10 mouse cellular contexts compared by ENCODE assay signal in the genomic region with DNA sequence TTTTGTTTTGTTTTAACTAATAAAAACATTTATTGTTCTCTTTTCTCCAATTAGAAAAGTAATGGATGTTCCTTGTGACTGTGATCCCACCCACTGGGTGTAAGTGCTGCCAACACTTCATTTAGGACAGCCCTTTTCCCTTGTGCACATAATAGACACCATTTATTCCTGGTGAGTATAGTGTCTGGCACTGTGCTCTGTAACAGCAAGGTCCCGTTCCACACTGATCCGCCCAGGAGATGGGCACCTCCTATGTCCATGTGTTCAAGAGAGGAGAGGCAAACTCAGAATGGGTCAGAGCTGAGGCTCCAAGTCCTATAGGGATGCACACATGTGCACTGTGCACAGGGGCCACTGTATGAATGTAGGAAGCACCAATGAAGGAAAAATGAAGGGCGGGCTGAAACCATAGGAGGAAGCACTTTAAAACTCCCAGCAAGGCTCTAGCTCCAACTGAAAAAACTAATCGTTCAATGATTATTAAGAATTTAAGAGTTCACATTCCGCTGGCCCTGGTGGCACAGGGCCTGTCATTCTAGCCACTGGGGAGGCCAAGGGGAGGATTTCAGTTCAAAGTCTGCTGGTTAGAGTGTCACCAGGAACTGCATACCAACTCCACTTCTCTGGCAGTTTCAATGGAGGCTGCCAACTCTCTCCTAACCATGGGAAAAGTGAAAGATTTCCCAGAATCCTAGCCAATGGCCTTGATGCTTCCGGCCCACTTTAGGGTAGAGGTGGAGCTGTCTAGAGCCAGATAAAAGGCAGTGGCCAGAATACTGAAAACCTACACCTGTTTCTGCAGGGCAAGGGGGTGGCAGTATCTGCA. TPM values are rescaled to one million over a fixed set of nuclear protein-coding genes. Genes with fewer than 3 reads are reported as not detected.
DNase-seq lines count a peak whose midpoint lies in the region; ATAC-seq and TF ChIP-seq lines count a peak whose summit lies in the region.
"Had no signal": no experiment of that assay in that cellular context is flagged by ENCODE, and none has a peak within 500 bp of the region (broad histone marks: within the 10 kb centered on the region; RNA-seq: fewer than 3 reads in every experiment).

No protein-coding gene starts in this region.

- peak; percentile 39 for DNase-seq in adrenal gland, adult 2 months
- DNase-seq in adrenal gland, adult 8-10 months: no peak
- peak; percentile 93 for DNase-seq in kidney, adult 2 months
- no peak for DNase-seq in kidney, postnatal 4 days
- peak; percentile 69 to 83 for DNase-seq in kidney, postnatal 36 days
- no peak for DNase-seq in frontal cortex, adult 2 months (ENCODE audit: extremely low spot score in 1 of 2, low spot score in 1 of 2)

- ATAC-seq in erythroid progenitor cell, adult 5-6 weeks (replicated peaks; ENCODE audit: low FRiP score, poor library complexity, severe bottlenecking): no peak

- TF ChIP-seq POLR2A in kidney, adult 2 months (IDR thresholded peaks at IDR 0.05; ENCODE audit: low read depth, low read length): no peak
- TF ChIP-seq POLR2A in cortical plate, adult 2 months (IDR thresholded peaks at IDR 0.05; ENCODE audit: extremely low read depth, insufficient read depth, low read length): no peak

- peaks cover 38% of the 10 kb centered on the region for H3K4me1 ChIP-seq in kidney, adult 2 months (ENCODE audit: control insufficient read depth, insufficient read depth, low read length)
- H3K4me1 ChIP-seq in cortical plate, adult 2 months (ENCODE audit: control insufficient read depth, insufficient read depth, low read length): peaks cover 4% of the 10 kb centered on the region

- WGBS in kidney, adult 2 months: 44% methylated on average over 6 of the region's 6 CpGs

- H3K4me3 ChIP-seq in kidney, adult 2 months (ENCODE audit: insufficient read depth, low read depth, low read length): no peak overlapping the region
- no peak overlapping the region for H3K4me3 ChIP-seq in cortical plate, adult 2 months (ENCODE audit: insufficient read depth, low read length)
- H3K4me3 ChIP-seq: erythroblast, embryonic 14.5 days; limb, embryonic 15.5 days had no signal

- TF ChIP-seq CTCF in kidney, adult 2 months (conservative IDR thresholded peaks at IDR 0.05; ENCODE audit: insufficient read depth, insufficient read length, low read depth, low read length): no peak
- TF ChIP-seq CTCF in cortical plate, adult 2 months (IDR thresholded peaks at IDR 0.05; ENCODE audit: extremely low read depth, insufficient read depth, low read length): no peak

- no peaks in the 10 kb centered on the region for H3K36me3 ChIP-seq in kidney, adult 2 months (ENCODE audit: control insufficient read depth, insufficient read depth, low read length)
- H3K36me3 ChIP-seq: limb, embryonic 15.5 days had no signal

- no peaks in the 10 kb centered on the region for H3K27me3 ChIP-seq in kidney, adult 2 months (replicated peaks; ENCODE audit: control insufficient read depth, insufficient read depth, low read length)
- H3K27me3 ChIP-seq: limb, embryonic 15.5 days had no signal

- H3K27ac ChIP-seq in kidney, adult 2 months (ENCODE audit: insufficient read depth, low read depth, low read length): peak overlapping the region; percentile 54
- 0 out of 2 replicates have a peak overlapping the region, but pooled peaks have one; percentile 20 for H3K27ac ChIP-seq in cortical plate, adult 2 months (ENCODE audit: insufficient read depth, low read length)

RNA-seq across cellular contexts. Expression of a gene that starts 58.6 kb away (rescaled TPM):
- 100 to 1,000 TPM; 134 to 144 TPM for total RNA-seq in adrenal gland, adult 2 months (2021)
- 268 and 330 TPM in 2 replicates for polyA plus RNA-seq in adrenal gland, adult 2 months (2012; rRNA removed)
- 100 to 1,000 TPM; 165 to 259 (median 182) TPM for total RNA-seq in adrenal gland, adult 8-10 months (2022)
- 92.3 and 100 TPM in 2 replicates for polyA plus RNA-seq in kidney, adult 2 months (2012; rRNA removed)
- 55.2 TPM in 2 replicates for polyA plus RNA-seq in cortical plate, adult 2 months (2012; rRNA removed)
- 60.9 and 65.7 TPM in 2 replicates for polyA plus RNA-seq in frontal cortex, adult 2 months (2012; rRNA removed)
- not detected in 2 replicates for total RNA-seq in erythroid progenitor cell, adult 5-6 weeks (2015; ENCODE audit: low replicate concordance)
- 0.51 and 0.76 TPM in 2 replicates for total RNA-seq in erythroid progenitor cell, adult 5-6 weeks (2017; ENCODE audit: low replicate concordance)

Comparison
In these comparisons a context has a peak if more than half of its experiments do, and no peak if none do; other contexts are left out.
1. DNase-seq: peak in adrenal gland, adult 2 months (single experiment), kidney, adult 2 months (single experiment) and kidney, postnatal 36 days (2 of 2); none in adrenal gland, adult 8-10 months (single experiment), kidney, postnatal 4 days (0 of 2) and frontal cortex, adult 2 months (0 of 2).